Mouse (Mus musculus) kidney, embryonic 14.5 days (tissue): Measurements from ENCODE around the gene Txnrd1. TPM values are rescaled to one million over a fixed set of nuclear protein-coding genes. Genes with fewer than 3 reads are reported as not detected.
A peak's percentile ranks its signal among the peaks of the same experiment; 100 is the strongest.

ENCODE experiments used
- ATAC-seq: fragments of 200-750 bp; cut with Nextera tagmentation; 2 replicates; pipeline ENCODE4 v1.8.0; 2017; ENCODE audit warnings: moderate number of reproducible peaks, mild to moderate bottlenecking, moderate TSS enrichment, moderate library complexity; ENCODE audit not compliant: low FRiP score, low TSS enrichment
- H3K27ac ChIP-seq: fragments of 300-500 bp; sonication (generic); 2 replicates; pipeline ENCODE4 v1.5.1; 2014; ENCODE audit warnings: low read depth, mild to moderate bottlenecking, low read length, moderate library complexity, mixed read lengths
- H3K27me3 ChIP-seq: fragments of 300-500 bp; sonication (generic); 2 replicates; pipeline ENCODE4 v1.6.1; 2014; ENCODE audit warnings: mild to moderate bottlenecking, low read length; ENCODE audit not compliant: control insufficient read depth, insufficient read depth
- H3K36me3 ChIP-seq: fragments of 300-500 bp; sonication (generic); 2 replicates; pipeline ENCODE4 v1.6.1; 2014; ENCODE audit warnings: low read length, mixed read lengths; ENCODE audit not compliant: control insufficient read depth, insufficient read depth
- H3K4me1 ChIP-seq: fragments of 300-500 bp; sonication (generic); 2 replicates; pipeline ENCODE4 v1.6.1; 2014; ENCODE audit warnings: low read length, mixed read lengths; ENCODE audit not compliant: control insufficient read depth, insufficient read depth
- H3K4me2 ChIP-seq: fragments of 300-500 bp; sonication (generic); replicated peaks from 2 replicates; pipeline ENCODE4 v1.6.1; 2014; ENCODE audit warnings: low read depth, mild to moderate bottlenecking, low read length
- H3K4me3 ChIP-seq: fragments of 300-500 bp; sonication (generic); 2 replicates; pipeline ENCODE4 v1.5.1; 2014; ENCODE audit warnings: mild to moderate bottlenecking, low read length
- H3K9ac ChIP-seq: fragments of 300-500 bp; sonication (generic); 2 replicates; pipeline ENCODE4 v1.6.1; 2014; ENCODE audit warnings: low read depth, mild to moderate bottlenecking, low read length, moderate library complexity
- H3K9me3 ChIP-seq: fragments of 300-500 bp; sonication (generic); 2 replicates; pipeline ENCODE4 v1.6.1; 2016; ENCODE audit warnings: low read length; ENCODE audit not compliant: control insufficient read depth
- WGBS: fragments of 180-500 bp; shearing (Covaris S2); extraction: QIAGEN DNeasy Blood & Tissue Kit; methylation state at CpG from one replicate; pipeline ENCODE4 v1.1.7; 2014; 5-methylcytosine and 5-hydroxymethylcytosine counted together
- polyA plus RNA-seq: library from polyadenylated mRNA; unstranded; fragments of >200 nt; fragmentation: Nextera tagmentation; extraction: Ambion mirVana; gene quantifications from 2 replicates; pipeline ENCODE4 v1.2.1, GENCODE M21; 2014

Txnrd1 gene
- polyA plus RNA-seq, 1 experiment from 2014 or later: 136 TPM

DNA sequence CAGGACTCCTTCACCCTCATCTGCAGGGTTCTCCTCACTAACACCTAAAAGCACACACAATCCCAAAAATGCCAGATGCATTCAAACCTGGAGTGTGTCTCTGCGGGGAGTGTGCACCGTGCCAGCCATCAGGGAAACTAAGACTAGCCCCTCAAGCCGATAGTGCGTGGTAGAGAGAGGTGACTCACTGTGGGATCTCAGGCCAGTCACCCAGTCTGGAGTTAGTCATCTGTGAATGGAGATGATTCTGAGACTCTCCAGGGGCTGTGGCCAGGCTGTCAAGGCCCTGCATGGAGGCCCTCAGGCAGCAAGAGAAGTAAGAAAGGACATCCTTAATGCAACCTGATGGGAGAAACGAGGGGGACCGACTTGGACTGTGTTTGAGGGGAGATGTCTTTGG is 18.0 kb downstream of the Txnrd1 start:
- no peak overlapping the region for H3K4me2 ChIP-seq
- H3K4me1 ChIP-seq: no peaks in the 10 kb centered on the region
- WGBS: 74% methylated on average over 6 of the region's 6 CpGs
- no peaks in the 10 kb centered on the region for H3K27me3 ChIP-seq
- H3K27ac ChIP-seq: no peak overlapping the region
- no peaks in the 10 kb centered on the region for H3K9me3 ChIP-seq
- H3K4me3 ChIP-seq: no peak overlapping the region
- no peak for ATAC-seq
- H3K36me3 ChIP-seq: no peaks in the 10 kb centered on the region
- no peak overlapping the region for H3K9ac ChIP-seq

DNA sequence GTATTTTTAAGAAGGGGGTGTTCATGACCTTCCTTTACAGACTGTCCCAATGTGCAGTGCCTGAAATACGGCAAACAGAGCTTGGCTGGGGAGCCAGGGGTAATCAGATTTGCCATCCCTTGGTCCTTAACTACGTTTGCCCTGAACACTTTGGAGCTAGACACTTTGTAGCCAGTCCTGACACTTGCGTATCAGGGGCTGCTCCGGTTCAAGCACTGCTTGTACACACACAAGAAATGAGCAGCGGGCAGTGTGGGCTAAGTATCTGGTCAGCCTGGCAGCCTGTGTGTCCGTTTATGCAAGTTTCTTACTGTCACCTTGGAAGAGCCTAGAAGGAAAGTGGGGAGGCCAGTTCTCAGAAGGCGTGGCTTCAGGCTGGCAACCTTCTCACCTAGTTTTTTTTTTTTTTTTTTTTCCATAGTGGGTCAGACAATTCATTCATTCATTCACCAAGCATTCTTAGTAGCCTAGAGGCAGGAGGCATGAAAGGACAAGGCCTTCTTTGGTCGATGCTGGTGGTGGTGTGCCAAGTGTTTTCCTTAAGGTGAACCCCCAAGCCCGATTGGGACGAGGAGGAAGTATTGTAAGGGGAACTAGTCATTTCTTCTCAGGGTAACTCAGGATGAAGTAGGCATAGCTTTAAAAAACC is 24.4 kb downstream of the Txnrd1 start:
- Histone ChIP-seq H3K4me3 (peak overlapping the region; percentile 78), H3K36me3 (no peaks in the 10 kb centered on the region), H3K27ac (peak overlapping the region; percentile 96; the same call in 1 of the 2 replicates), H3K4me1 (peaks cover 12% of the 10 kb centered on the region), H3K9ac (peak overlapping the region; percentile 73; the same call in 1 of the 2 replicates), H3K27me3 (no peaks in the 10 kb centered on the region), H3K9me3 (no peaks in the 10 kb centered on the region), H3K4me2 (peak overlapping the region; percentile 81)
- no peak for ATAC-seq
- 58% methylated on average over 10 of the region's 10 CpGs for WGBS

DNA sequence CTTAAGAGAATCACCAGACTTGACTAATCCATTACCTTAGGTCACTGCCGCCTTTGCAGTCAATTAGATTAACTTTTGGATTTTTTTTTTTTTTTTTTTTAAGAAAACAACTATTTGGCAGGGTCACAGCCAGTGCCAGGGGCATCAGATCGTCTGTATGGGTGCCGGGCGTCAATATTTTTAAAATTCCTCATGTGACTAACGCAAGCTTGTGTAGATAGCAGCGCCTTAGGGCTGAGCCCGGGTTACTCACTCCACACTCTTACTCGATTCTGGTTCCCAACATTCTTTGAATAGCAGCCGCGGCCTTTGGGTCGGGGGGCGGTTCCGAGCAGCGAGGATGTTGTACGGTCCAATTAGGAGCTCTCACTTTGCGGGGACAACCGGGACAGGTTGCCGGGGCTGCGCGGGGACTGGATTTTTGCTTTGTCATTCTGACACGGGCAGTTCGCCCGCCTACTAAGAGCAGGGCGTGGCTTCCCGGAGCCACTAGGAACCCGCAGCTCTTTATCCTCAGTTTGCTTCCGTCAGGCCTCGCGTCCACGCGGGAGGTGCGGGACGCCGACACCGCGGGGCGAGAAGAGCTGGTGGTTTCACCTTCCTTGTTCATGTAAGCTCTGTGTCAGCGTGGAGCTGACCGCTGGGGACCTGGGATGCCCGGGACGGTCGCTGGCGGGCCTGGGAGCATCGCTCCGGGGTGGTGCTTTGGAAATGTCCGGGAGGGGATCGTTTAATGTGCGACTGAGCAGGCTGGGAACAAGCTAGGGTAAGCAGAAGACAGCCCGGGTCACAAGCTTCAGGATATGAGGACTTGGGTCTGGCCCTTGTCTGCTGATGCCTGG is 25.2 kb downstream of the Txnrd1 start:
- Histone ChIP-seq H3K4me2 (peak overlapping the region; percentile 81), H3K4me3 (peak overlapping the region; percentile 78), H3K36me3 (peaks cover 6% of the 10 kb centered on the region), H3K27ac (peak overlapping the region; percentile 96), H3K9me3 (no peaks in the 10 kb centered on the region), H3K9ac (peak overlapping the region; percentile 73), H3K4me1 (peaks cover 12% of the 10 kb centered on the region), H3K27me3 (no peaks in the 10 kb centered on the region)
- ATAC-seq: peak; percentile 83
- under 1% methylated on average over 49 of the region's 49 CpGs for WGBS

DNA sequence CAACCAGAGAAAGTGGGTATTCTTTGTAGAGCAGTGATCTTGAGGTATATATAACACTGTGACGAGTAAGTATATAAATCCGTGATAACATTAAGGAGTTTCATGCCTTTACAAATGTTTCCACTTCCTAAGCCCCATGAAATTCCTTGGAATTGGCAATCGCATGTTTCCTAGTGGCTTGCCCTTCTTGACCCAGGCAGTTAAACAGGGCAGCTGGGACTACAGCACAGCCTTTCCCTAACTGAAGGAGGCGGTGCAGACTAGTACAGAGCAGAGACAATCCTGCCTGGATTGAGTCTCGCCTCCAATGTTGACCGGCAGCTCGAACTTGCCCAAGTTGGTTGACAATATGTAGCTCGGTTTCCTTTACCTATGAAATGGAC is 25.8 kb downstream of the Txnrd1 start:
- ATAC-seq: 0 out of 2 replicates have a peak, but pooled peaks have one; percentile 40
- Histone ChIP-seq H3K9me3 (no peaks in the 10 kb centered on the region), H3K4me1 (peaks cover 12% of the 10 kb centered on the region), H3K4me3 (peak overlapping the region; percentile 78), H3K4me2 (peak overlapping the region; percentile 81), H3K27ac (peak overlapping the region; percentile 96), H3K9ac (peak overlapping the region; percentile 73), H3K36me3 (peaks cover 13% of the 10 kb centered on the region), H3K27me3 (no peaks in the 10 kb centered on the region)
- WGBS: under 1% methylated on average over 8 of the region's 8 CpGs

DNA sequence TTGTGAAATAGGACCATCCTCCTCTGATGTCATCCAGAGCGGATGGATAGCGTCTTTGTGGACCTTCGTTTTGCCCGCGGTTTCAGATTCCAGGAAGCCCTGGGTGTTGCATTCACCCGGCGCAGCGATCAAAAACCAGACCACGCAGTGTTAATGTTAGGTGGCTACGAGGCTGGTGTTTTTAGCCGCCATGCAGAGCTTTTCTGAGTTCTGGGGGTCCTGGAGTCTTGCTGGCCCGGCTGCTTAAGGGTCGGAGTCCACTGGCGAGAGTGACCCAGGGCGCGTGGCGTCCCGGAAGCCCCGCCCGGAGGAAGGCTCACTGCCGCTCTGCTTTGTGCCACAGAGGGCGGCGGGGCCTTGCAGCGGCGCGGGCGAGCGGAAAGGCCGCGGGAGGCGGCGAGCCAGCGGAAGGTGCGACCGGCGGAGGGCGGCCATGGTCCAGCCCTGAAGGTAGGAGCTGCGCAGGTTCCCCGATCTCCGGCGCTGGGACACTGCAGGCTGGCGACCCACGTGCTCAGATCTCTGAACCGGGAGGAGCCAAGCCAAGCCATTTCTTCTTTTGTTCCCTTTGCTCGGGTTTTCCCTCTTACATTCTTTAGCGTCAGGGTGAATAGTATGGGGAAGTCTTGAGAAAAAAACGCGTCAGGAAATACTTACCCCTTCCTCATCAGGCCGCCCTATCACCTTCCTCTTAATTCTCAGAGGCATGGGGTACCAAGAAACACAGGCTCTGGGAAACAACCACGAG is 26.6 kb downstream of the Txnrd1 start:
- peak overlapping the region; percentile 96 for H3K27ac ChIP-seq
- WGBS: under 1% methylated on average over 49 of the region's 50 CpGs
- peak overlapping the region; percentile 89 for H3K9ac ChIP-seq
- H3K36me3 ChIP-seq: peaks cover 17% of the 10 kb centered on the region
- ATAC-seq: peak; percentile 70
- H3K4me3 ChIP-seq: peak overlapping the region; percentile 78
- peak overlapping the region; percentile 81 for H3K4me2 ChIP-seq
- no peaks in the 10 kb centered on the region for H3K9me3 ChIP-seq
- H3K4me1 ChIP-seq: peaks cover 12% of the 10 kb centered on the region
- no peaks in the 10 kb centered on the region for H3K27me3 ChIP-seq

DNA sequence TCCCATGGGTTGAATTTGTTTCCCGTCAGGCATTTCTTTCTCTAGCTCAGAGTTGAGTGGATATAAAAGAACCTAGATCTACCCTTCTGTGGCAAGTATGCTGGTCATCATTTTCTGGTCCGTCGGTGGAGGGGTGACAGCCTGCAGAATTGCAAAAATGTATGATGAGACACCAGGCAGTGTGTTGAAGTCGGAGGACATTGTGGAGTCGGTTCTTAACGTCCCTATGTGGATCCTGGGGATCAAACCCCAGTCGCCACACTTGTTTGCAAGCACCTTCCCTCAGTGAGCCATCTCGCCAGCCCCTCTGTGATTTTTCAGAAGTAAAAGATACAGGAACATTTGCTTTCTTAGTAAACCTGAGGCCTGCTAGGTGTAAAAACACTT is 27.2 kb downstream of the Txnrd1 start:
- H3K27me3 ChIP-seq: no peaks in the 10 kb centered on the region
- H3K27ac ChIP-seq: peak overlapping the region; percentile 96
- no peak for ATAC-seq
- H3K9me3 ChIP-seq: no peaks in the 10 kb centered on the region
- H3K36me3 ChIP-seq: peaks cover 17% of the 10 kb centered on the region
- peak overlapping the region; percentile 89 for H3K9ac ChIP-seq
- 5% methylated on average over 8 of the region's 8 CpGs for WGBS
- peak overlapping the region; percentile 78 for H3K4me3 ChIP-seq
- H3K4me2 ChIP-seq: peak overlapping the region; percentile 81
- peaks cover 15% of the 10 kb centered on the region for H3K4me1 ChIP-seq

DNA sequence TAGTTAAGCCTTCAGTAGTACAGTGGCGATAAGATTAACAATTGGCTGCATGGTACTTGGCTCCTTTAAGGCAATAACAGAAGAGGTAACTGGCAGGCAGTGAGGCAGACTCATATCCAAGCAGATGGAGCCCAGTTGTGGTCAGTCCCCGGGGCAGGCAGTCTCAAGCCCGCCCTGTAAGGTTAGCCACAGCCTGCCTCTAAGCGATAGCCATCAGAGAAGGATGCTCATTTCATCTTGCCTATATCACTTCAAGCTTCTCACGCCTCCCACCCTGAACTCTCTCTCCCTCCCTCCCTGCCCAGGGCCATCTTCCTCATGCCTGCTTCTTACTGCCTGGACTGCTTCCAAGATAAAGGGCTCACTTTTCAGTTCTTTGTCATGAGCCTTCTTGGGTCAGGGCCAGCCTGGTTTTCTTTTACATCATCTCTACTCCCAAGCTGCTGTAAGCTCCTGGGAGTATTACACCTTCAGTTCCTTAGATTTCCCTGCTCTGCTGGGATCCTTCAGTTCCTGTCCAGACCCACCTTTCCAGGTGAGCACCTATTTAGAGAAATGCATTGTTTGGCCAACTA is 29.4 kb downstream of the Txnrd1 start:
- H3K36me3 ChIP-seq: peaks cover 29% of the 10 kb centered on the region

DNA sequence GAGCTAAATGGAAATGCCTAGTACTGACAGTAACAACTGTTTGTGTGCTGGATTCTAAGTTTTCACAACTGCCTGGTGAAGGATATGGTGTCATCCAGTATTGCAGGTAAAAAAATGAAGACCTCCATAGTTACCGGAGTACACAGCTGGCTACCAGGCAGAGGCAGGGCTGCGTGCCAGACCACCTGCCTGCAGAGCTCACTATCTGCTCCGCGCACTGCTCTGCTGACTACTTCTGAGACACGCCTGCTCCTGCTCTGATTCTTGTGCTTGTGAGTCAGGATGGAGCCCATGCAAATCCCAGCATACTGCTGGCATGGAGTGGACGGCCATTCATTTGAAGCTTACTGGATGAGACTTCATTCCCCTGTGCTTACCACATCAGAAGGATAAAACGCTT is 30.1 kb downstream of the Txnrd1 start:
- H3K4me3 ChIP-seq: no peak overlapping the region
- H3K4me2 ChIP-seq: no peak overlapping the region
- H3K27me3 ChIP-seq: no peaks in the 10 kb centered on the region
- peaks cover 29% of the 10 kb centered on the region for H3K36me3 ChIP-seq
- no peak overlapping the region for H3K9ac ChIP-seq
- ATAC-seq: no peak
- H3K9me3 ChIP-seq: no peaks in the 10 kb centered on the region
- 93% methylated on average over 7 of the region's 7 CpGs for WGBS
- peaks cover 15% of the 10 kb centered on the region for H3K4me1 ChIP-seq
- no peak overlapping the region for H3K27ac ChIP-seq

More for the DNA sequence above, 29.4 kb downstream of the Txnrd1 start:
- no peaks in the 10 kb centered on the region for H3K27me3 ChIP-seq
- no peak overlapping the region for H3K27ac ChIP-seq
- ATAC-seq: no peak
- no peak overlapping the region for H3K4me2 ChIP-seq
- H3K4me3 ChIP-seq: no peak overlapping the region
- peaks cover 15% of the 10 kb centered on the region for H3K4me1 ChIP-seq
- H3K9ac ChIP-seq: no peak overlapping the region
- 65% methylated on average over 5 of the region's 5 CpGs for WGBS
- no peaks in the 10 kb centered on the region for H3K9me3 ChIP-seq
